Mouse (Mus musculus) ES-E14 (cell line): ENCODE measurements around the gene Atp6v1b1. TPM values are rescaled to one million over a fixed set of nuclear protein-coding genes. Genes with fewer than 3 reads are reported as not detected.
"Not testable (repeated sequence)": the region's sequence is repeated elsewhere in the genome, so short reads cannot be mapped to it uniquely, and the experiment has no call there.

Experiments used
- DNase-seq: peaks from one replicate; pipeline ENCODE4 v3.0.0-alpha.2; 2013; ENCODE audit warnings: low read depth, low spot score
- H3K27ac ChIP-seq: 2 replicates; pipeline ENCODE4 v1.5.1; 2012; ENCODE audit warnings: low read depth, mild to moderate bottlenecking, low read length, moderate library complexity, mixed read lengths; ENCODE audit not compliant: poor library complexity, insufficient read depth, severe bottlenecking
- H3K36me3 ChIP-seq: 2 replicates; pipeline ENCODE4 v1.6.1; 2012; ENCODE audit warnings: mild to moderate bottlenecking, low read length, moderate library complexity, mixed read lengths; ENCODE audit not compliant: control insufficient read depth, poor library complexity, insufficient read depth, severe bottlenecking
- H3K4me1 ChIP-seq, 2 experiments: fragments of 150-350 bp in 1 of 2; sonication (generic) in 1 of 2; 2 replicates each; pipeline ENCODE4 v1.6.1; 2012; ENCODE audit warnings: low read length in 2 of 2, mild to moderate bottlenecking in 1 of 2, mixed read lengths in 1 of 2; ENCODE audit not compliant: control insufficient read depth in 2 of 2, insufficient read depth in 2 of 2, poor library complexity in 1 of 2
- H3K4me3 ChIP-seq, 2 experiments: fragments of 150-350 bp in 1 of 2; sonication (generic) in 1 of 2; 2 replicates each; pipeline ENCODE4 v1.5.1; 2012; ENCODE audit warnings: low read length in 2 of 2, low read depth in 1 of 2, mild to moderate bottlenecking in 1 of 2, mixed read lengths in 1 of 2; ENCODE audit not compliant: insufficient read depth in 1 of 2, poor library complexity in 1 of 2, severe bottlenecking in 1 of 2
- H3K9ac ChIP-seq: 2 replicates; pipeline ENCODE4 v1.6.1; 2012; ENCODE audit warnings: low read depth, mild to moderate bottlenecking, low read length, mixed read lengths; ENCODE audit not compliant: poor library complexity, insufficient read depth, severe bottlenecking
- H3K9me3 ChIP-seq: fragments of 150-350 bp; sonication (generic); 2 replicates; pipeline ENCODE4 v1.6.1; 2012; ENCODE audit warnings: low read depth, mild to moderate bottlenecking, low read length; ENCODE audit not compliant: control insufficient read depth, insufficient read depth
- CHD2 ChIP-seq: IDR thresholded peaks from 2 replicates; pipeline ENCODE4 v1.6.1; 2014; ENCODE audit warnings: mild to moderate bottlenecking, low read depth, low read length, inconsistent platforms
- HCFC1 ChIP-seq: IDR thresholded peaks from 2 replicates; pipeline ENCODE4 v1.6.1; 2012; ENCODE audit warnings: low read length, inconsistent platforms, borderline replicate concordance; ENCODE audit not compliant: insufficient read depth
- MAFK ChIP-seq: IDR thresholded peaks from 2 replicates; pipeline ENCODE4 v1.6.1; 2014; ENCODE audit warnings: mild to moderate bottlenecking, low read depth, low read length, inconsistent platforms; ENCODE audit not compliant: insufficient read depth
- ZC3H11A ChIP-seq: IDR thresholded peaks from 2 replicates; pipeline ENCODE4 v1.6.1; 2012; ENCODE audit warnings: low read depth, mild to moderate bottlenecking, inconsistent platforms, low read length, borderline replicate concordance
- ZNF384 ChIP-seq: IDR thresholded peaks from 2 replicates; pipeline ENCODE4 v1.6.1; 2012; ENCODE audit warnings: low read depth, low read length, inconsistent platforms
- in situ Hi-C, 2 experiments: fragments of 600-800 bp; cut with MboI; formaldehyde crosslinking; loops; one replicate each; pipeline ENCODE4 v1.15.1; 2025; ENCODE audit warnings: low sequenced_read_pairs in 2 of 2, inconsistent platforms in 1 of 2; ENCODE audit not compliant: unreplicated experiment in 2 of 2
- total RNA-seq: library from RNA; depleted of rRNA; stranded (reverse); fragments of 300-350 nt; gene quantifications from 2 replicates; pipeline ENCODE4 v1.2.3, GENCODE M21; 2012

Gene Atp6v1b1
- total RNA-seq, 1 experiment: not detected

- Histone ChIP-seq H3K4me1 (peaks cover 0 to 1% of the 10 kb centered on the region in 2 experiments; a peak in 1 of 4 replicates), H3K4me3 (no peak overlapping the region), H3K9me3 (no peaks in the 10 kb centered on the region), H3K27ac (no peak overlapping the region), H3K9ac (no peak overlapping the region), H3K36me3 (no peaks in the 10 kb centered on the region)
- TF ChIP-seq ZC3H11A: no peak
- no peak for TF ChIP-seq HCFC1
- no peak for TF ChIP-seq CHD2
- no peak for TF ChIP-seq MAFK
- no peak for TF ChIP-seq ZNF384
- no peak for DNase-seq
- in situ Hi-C loops: no loop called here
Observed at GRCm38 (mm10) chr6:83786426-83786825, 43.6 kb downstream of the Atp6v1b1 start.

GRCm38 (mm10) chr6:83788554-83788953 is 45.8 kb downstream of the Atp6v1b1 start:
- in situ Hi-C loops: no loop called here
- H3K27ac ChIP-seq: no peak overlapping the region
- no peak overlapping the region for H3K4me3 ChIP-seq
- H3K36me3 ChIP-seq: no peaks in the 10 kb centered on the region
- TF ChIP-seq MAFK: no peak
- TF ChIP-seq HCFC1: no peak
- no peak for TF ChIP-seq CHD2
- no peak for TF ChIP-seq ZC3H11A
- H3K4me1 ChIP-seq: peaks cover 0 to 3% of the 10 kb centered on the region in 2 experiments; a peak in 2 of 4 replicates
- DNase-seq: no peak
- H3K9me3 ChIP-seq: no peaks in the 10 kb centered on the region
- no peak overlapping the region for H3K9ac ChIP-seq

GRCm38 (mm10) chr6:83790533-83790932 is 47.7 kb downstream of the Atp6v1b1 start:
- H3K9me3 ChIP-seq, H3K4me1 ChIP-seq, H3K27ac ChIP-seq, DNase-seq, in situ Hi-C loops, H3K4me3 ChIP-seq, H3K36me3 ChIP-seq, H3K9ac ChIP-seq: not testable (repeated sequence)

- in situ Hi-C loops: no loop called here
- TF ChIP-seq MAFK (no peak), CHD2 (no peak), ZC3H11A (no peak), ZNF384 (no peak), HCFC1 (no peak)
- Histone ChIP-seq H3K9ac (no peak overlapping the region), H3K4me1 (peaks cover 3% of the 10 kb centered on the region in 2 experiments; a peak in 2 of 4 replicates), H3K27ac (no peak overlapping the region), H3K4me3 (no peak overlapping the region), H3K36me3 (no peaks in the 10 kb centered on the region), H3K9me3 (no peaks in the 10 kb centered on the region)
- DNase-seq: no peak
Observed at GRCm38 (mm10) chr6:83791251-83791890, 48.6 kb downstream of the Atp6v1b1 start.

GRCm38 (mm10) chr6:83794760-83795296 is 52.0 kb downstream of the Atp6v1b1 start, which contains the start of gene Nagk:
Gene Nagk (plus strand): TSS chr6:83794982.
- Histone ChIP-seq H3K9ac (peak within 1 kb of the TSS; percentile 77), H3K9me3 (no peaks in the 10 kb centered on the region), H3K36me3 (no peaks in the 10 kb centered on the region), H3K4me3 (peak within 1 kb of the TSS; percentile 76 to 80), H3K27ac (peak within 1 kb of the TSS; percentile 77), H3K4me1 (peaks cover 3% of the 10 kb centered on the region in 2 experiments; a peak in 2 of 4 replicates)
- in situ Hi-C loops: no loop called here
- peak; percentile 91 for DNase-seq
- TF ChIP-seq HCFC1 (peak; percentile 83), ZNF384 (peak; percentile 79), MAFK (no peak), CHD2 (no peak), ZC3H11A (no peak)
